Mouse (Mus musculus) adrenal gland, adult 2 months (tissue): ENCODE measurements at regions not wholly inside any gene's neighbourhood (a gene's known extent, or its start where the extent isn't known, plus 50 kb on each side); places are given as distances from the start of the nearest gene placed in this dataset.

Experiments
- DNase-seq: peaks from one replicate; pipeline ENCODE4 v3.0.0; 2021

DNA sequence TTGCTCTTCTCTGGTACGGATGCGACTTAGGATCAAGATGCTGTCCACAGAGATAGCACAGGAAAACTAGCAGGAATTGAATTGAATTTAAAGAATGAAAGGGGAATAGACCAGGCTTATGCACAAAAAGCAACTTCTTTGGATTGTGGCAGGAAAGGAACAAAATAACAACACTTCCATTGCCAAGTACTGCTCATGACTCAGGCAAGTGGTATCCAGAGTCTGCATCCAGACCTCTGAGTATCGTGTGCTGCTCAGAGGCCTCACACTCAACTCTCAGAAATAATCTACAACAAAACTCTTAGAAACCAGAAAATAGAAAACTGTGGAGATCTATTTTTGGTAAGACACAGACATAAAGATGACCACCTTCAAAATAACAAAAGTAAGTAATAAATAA lies 176.1 kb upstream of the Egflam start:
- peak; percentile 24 for DNase-seq

DNA sequence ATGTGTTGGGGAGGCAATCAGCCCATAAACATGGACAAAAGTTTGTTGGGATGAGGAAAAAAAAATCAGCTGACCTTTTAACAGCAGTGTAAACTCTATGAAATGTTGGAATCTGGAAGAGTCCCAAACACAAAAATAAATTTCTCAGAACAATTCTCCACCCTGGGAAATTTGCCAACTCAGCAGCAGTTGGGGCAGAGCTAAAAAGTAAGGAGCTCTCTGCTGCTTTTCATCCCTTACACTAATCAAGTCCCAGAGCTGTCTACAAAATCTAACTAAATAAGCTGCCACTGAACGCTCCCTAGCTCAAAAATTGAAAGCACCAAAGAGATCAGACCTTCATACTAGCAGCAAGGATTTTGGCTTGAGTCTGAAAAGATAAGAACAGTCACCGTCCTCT lies 176.6 kb upstream of the Egflam start:
- peak; percentile 30 for DNase-seq

DNA sequence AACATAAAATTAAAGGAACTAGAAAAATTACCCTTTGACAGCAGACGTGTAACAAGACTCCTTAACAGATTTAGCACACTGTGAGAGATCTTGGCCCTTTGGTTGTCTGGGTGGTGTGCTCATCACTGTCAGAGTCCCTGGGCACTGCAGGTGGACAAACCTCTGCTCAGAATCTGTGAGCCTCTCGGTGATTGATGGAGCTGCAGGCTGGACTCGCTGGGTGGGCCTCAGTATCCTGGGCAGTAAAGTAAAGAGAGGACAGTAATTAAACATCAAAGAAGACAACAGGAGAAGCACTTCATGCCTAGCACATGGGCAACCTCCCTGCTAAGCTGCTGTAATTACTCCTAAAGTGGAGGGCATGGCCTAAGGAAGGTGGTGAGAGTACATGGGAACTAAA lies 180.2 kb upstream of the Egflam start:
- no peak for DNase-seq

DNA sequence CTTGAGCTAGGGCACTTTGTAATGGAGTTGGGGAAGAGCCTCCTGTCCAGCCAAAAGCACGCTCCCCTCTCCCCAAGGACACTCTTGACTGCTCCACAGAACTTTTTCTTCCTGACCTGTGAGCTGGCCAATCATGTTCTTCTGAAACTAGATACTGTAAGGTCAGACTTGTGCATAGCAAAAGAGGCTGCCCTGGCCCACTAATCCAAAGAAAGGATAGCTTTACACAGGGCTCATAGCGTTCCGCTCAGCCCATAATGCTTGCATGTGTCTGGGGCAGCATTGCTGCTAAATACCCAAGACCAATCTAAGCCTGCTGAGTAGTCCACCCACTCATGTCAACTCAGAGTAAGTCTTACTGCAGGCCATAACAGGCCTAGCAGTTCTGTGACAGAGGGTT lies 189.0 kb upstream of the Egflam start:
- no peak for DNase-seq

DNA sequence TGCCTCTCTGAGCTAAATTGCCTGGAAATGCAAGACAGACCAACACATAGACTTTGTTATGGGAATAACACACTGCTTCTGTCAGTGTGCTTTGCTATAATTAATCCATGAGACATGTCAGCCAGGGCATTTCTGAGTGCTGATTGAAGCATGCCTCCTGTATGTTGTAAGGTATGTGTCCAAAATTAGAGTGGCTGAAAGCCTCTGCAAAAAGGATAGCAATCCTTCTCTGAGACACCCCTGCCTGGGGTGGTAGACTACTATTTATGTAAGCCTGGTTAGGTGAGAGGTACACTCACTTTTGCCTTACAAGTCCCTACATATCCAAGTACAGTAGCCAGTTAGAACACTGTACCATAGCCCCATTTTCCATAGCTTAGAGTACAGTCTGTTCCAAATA lies 193.3 kb upstream of the Egflam start:
- no peak for DNase-seq

DNA sequence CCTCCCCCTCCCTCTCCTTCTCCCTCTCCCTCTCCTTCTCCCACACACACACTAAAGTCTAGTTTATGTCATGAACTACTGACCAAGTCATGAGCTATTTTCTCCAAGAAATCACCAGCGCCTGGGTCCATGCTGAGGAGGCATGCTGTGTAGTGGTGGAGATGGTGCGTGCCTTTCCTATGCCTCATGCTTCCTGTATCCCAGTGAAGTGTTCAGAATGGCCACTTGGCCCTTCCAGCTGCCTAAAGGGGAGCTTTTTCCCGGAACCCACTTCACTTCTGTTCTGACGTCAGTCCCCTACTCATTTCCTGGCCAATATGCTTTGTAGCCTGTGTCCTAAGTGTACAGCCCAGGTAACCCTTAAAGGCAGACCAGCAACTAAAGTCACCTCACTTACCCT lies 199.1 kb upstream of the Egflam start:
- no peak for DNase-seq

DNA sequence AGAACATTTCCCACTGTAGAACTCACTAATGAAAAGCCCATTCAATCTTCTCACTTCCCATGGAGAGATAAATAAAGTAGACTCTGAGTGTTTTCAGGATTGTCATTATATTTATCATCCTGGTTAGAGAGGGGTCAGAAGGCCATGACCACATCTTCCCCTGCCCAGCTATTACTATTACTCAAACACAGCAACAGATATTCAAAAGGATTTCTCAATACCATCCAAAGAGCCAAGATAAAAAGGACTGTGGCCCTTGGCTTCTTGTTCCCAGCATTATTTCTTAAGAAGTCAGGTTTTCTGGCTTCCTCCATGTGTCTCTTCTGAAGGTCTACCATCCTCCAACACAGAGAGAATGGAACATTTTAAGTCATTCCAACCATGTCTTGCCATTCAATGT lies 199.6 kb upstream of the Egflam start:
- DNase-seq = no peak

DNA sequence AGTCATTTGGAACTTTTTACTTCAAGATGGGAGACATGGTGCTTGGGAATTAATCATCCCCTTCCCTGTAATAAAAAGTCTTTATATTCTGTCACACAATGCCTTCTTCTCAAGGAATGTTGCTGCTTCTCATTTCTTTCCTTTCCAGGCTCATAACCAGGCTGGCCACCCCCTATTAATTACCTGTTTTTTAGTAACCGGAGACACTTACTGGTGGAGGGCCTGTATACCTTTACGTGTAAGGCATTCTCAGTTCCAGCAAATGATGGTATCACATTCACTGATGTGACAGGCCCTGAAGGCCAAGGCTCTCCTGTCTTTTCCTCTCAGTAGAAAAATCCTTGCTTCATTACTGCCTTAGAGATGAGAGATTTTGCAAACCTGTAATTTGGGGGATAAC lies 203.3 kb upstream of the Egflam start:
- DNase-seq = no peak

DNA sequence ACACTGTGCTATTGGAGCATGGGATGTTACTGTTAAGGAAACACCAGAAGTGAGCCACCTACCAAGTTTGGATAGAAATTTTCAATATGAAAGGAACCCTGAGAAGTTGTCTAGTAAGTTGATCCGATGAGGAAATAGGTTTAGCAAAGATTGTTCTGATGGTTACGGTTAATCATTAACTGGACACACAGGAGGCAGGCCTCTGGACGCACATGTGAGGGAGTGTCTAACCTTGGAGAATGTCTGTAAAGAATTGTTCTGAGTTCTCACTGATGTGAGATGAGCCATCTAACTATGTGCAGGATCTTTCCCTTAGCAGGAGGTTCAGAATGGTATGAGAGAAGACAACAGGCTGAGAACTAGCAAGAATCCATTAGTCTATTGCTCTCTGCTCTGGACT lies 205.8 kb upstream of the Gdnf start:
- no peak for DNase-seq

DNA sequence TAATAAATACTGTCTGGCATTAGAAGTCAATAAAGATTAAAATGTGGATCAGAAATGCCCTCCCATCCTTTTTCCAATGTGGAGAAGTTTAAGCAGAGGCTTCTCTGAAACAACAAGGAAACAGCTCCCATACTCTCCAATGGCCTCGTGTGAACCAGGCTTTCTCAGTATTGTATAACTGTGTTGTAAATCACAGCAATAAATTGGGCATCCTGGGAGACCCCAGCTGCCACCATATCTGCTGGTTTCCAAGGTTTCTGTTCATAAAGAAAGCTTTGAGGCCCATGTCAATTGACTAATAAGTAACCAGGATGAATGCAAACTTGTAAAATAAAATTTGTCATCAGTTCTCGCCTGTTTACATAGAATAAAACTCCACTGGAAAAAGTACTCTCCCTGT lies 192.7 kb upstream of the Gdnf start:
- DNase-seq = no peak

DNA sequence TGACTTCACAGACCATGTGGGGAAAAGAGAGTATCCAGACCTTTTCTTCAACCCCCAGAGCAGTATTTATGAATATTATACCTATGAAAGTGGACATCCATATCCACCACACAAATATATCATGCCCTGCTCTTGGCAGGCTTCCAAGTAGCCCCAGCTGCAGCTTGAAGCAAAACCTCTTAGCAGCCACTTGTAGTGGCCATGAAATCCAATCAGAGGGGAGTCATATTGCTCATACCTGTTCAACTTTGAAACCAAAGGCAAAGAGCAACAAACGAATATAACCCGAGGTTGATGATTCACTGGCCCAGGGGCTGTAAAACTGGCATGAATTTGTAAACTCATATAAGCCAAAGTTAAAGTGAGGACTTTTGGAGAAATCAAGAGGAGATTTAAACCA lies 187.6 kb upstream of the Gdnf start:
- no peak for DNase-seq

DNA sequence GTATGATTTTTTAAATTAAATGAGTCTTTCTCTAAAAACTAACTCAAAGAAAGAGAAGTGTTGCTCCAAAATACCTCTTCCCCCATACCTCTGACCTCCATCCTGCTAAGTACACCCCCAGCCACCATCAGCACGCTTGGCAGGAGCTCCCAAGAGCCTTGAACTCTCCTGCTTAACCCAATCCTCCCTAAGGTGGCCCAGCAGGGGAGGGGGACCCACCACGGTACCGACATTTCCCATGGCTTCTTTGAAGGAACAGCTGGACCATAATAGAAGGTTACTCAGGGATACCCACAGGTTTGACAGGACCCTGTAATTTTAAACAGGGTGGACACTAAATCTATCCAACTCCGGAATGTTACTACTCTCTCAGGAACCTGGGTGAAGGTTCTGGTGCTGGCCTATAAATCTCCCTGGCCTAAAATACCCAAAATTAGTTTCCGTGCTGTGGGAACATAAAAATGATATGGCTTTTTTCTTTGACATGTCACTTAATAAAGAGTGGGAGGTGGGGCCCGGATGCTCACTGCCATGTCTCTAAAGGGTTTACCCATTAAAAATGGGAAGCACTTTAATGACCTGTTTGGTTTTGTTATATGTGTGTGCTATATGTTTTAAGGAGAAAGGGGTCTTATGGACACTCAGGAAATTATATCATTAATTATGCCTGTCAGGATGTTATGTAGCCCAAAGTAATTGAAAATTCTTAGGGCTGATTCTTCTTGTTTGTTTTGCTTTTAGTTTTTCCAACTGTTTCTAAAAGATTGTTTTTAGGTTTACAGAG lies 185.8 kb upstream of the Gdnf start:
- DNase-seq = no peak

DNA sequence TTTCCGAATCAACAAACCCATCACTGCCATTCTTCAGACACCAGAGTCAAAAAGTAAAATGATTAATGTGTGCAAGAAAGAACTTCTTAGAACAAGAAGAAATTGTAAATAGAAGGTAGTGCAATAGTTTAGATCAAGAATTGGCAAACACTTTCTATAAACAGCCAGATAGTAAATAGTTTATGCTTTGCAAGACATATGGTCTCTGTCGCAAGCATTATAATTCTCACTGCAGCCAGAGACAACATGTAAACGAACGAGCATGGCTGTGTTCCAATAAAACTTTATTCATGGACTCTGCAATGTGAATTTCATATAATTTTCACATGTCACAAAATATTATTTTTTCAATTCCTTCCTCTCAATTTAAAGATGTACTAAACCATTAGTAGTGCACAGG lies 180.8 kb upstream of the Gdnf start:
- no peak for DNase-seq

DNA sequence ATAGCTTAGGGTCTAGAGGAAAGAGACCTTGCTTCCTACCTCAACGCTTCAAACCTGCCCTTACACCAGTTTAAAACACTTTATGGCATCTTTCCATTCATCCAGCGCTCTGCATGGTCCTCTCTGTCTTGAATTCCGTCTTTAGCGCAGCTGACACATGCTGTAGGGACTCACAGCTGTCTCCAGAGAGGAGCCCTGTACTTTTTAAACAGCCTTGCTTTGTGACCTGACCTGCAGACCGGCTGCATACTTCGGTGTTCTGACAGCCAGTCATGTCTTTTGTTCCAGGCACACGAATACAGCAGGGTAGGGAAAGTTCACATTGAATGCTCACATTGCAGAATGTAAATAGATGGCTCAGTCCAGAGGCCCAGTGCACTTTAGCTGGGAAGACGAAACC lies 175.4 kb upstream of the Gdnf start:
- DNase-seq = no peak

DNA sequence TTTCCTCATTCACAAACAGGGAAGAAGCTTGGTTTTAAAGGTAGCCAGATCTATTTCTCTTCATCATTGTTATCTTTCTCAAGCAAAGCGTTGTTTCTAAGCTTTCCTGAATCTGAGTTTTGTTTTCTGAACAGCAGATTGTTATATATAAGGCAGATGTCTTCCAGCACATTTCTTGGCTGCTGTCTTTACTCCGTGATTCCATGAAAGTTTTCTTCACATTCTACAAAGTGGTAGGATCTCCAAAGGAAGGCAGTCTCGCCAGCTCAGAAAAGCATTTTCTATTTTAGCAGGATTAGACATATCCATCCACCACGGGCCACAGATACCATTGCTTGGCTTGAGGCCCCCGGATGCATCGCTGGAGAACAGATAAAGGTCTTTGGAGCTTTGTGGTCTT lies 171.2 kb upstream of the Gdnf start:
- no peak for DNase-seq

DNA sequence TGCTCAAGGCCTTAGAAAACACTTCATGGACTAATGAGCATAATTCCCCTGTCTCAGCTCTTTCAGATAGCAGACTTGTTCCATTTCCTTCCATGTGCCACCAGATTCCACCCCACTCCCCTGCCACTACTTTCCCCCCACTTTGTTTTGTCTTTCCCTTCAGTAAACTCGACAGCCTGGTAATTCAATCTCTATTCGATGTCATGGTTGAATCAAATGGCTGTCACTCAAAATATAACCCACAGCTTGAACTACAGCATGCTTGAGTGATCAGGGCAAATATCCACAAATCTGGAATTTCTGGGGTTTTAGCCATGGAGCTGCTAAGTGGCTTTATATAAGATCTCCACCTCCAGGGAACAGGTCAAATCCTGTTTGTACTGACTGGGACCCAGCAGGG lies 168.6 kb upstream of the Gdnf start:
- no peak for DNase-seq

DNA sequence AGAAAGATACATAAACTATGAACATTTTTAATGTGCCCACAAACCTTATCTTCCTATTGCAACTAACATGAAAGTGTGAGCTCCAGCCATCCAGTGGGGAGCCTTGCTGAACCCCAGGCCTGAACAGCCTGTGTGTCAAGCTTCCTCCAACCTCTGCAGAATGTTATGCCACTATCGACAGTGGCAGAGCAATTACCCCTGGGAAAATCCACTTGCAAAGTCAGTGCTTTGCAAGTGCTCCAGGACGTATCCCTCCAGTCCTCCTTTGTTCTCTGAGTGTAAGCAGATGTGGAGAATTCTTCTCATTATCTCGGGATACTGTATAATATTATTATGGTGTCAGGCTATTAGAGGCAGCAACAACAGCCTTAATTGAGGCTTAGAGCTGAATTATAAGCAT lies 159.9 kb upstream of the Gdnf start:
- DNase-seq = no peak

DNA sequence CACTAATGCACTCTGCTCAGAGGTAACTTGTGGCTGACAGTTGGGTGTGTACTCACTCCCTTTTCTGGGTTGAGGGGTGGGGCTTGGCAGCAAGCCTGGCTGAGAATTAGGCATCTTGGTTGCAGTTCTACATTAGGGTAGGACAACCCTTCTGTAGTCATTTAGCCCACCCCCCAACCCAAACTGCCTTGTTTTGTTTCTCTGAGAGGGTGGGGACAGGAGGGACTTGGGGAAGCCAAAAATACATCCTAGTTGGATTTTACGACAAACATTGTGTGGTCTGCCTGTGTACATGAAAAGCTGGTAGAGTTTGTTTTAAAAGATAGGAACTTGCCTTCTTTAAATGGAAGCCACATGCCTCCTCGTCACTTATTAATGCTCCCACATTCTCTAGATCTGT lies 146.8 kb upstream of the Gdnf start:
- DNase-seq = no peak

DNA sequence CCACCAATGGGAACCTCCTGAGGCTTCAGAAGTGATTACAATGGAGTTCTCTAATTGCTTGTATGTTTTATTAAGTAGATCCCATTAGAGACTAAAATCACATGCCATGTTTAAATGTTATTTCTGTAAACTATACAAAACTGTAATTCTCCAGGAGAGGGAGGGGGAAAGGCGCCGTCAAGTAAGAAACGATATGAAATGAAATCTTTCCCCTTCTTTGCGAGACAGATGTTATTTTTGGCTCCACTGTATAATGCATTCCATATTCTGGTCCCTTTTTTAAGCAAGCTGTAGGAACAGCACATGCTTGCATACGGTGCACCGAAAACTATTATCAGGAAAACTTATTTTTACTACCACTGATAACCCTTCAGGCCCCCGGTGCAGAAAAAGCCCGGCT lies 141.0 kb upstream of the Gdnf start:
- no peak for DNase-seq

DNA sequence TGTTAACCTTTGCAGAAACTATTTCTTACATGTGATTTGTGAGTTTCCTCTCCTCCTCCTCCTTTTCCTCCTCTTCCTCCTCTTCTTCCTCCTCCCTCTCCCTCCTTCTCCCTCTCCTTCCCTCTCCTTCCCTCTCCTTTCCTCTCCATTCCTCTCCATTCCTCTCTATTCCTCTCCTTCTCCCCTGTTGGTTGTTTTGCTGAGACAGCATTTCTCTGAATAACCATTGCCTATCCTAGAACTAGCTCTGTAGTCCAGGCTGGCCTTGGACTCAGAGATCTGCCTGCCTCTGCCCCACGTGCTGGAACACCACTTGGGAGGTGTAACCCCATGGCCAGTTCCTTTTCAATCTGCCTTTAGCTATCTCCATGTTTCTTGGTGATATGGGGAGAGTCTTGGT lies 133.7 kb upstream of the Gdnf start:
- no peak for DNase-seq

DNA sequence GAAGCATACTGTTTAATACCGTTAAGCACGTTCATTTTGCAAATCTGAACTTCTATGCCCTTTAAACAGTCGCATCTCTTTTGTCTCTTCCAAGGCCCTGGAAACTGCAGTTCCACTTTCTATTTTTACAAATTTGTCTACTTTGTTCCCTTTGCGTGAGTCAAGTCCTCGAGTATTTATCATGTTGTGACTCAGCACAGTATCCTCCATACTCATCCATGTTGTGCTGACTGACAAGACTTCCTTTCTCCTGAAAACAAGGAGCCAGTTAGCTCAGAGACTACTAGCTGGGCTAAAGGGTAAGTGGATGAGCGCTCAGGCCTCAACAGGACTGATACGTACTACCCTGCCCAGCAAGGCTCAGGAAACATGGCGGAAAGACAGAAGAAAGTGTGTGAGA lies 131.9 kb upstream of the Gdnf start:
- DNase-seq = peak; percentile 32

DNA sequence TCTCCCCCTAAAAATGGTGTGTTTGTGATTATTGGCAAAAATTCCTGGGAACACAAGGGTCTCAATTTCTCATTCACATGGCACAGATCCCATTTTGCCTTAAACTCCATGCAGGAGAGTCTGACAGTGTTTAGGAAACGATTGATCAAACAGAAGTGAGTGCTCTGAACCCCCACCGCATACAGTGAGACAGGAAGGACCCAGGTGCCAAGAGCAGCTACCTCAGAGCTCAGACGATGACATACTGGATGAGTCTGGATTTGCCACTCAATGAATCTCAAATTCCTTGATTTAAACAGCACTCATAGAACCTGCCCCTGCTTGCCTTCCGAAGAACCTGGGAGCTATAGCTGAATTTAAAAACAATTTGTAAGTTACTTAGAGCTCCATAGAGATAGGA lies 129.6 kb upstream of the Gdnf start:
- DNase-seq = no peak

DNA sequence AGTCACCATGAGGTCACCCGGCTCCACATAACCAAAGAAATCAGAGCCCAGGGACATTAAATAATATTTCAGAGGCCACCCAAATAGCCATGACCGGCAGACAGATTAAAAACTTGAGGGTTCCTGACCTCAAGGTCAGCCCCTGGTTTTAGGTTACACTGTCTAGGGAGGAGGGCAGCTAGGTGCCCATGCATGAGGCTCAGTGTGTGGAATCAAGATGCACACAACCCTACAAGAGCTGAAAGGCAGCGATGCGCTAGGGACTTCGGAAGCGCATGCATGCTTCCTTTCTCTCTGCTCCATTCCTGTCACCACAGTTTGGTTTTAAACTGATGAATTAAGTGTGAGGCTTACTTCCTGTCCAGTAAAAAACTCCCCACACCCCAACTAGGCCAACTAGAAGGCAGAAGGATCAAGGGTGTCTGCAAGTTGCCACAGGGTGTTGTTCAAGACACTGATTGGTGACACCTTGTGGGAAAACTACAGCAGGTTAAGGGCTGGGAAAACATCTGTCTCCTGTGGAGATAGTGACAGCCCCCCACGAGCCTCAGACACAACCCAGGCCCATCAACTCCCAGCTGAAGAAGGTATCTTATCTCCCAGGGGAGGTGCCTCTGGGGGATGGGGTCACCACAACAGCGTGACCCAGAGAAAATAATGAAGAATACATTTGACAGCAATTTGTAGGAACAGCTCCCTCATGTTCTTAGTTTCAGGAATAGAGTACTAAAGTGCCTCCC lies 127.2 kb upstream of the Gdnf start:
- no peak for DNase-seq

DNA sequence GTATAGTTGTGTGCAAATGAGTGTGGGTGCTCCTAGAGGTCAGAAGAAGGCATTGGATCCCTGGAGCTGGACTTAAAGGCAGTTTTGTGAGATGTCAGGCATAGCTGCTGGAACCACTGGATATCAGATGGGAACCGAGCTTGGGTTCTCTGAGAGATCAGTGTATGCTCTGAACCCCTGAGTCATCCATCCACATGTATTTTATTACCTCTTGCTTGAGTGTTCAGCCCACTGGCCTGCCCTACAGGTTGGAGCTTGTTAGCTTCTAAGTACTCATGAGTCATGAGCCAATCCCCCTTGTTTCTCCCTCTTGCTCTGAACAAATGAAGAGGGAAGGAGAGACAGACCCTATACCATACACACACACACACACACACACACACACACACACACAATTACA lies 119.4 kb upstream of the Gdnf start:
- no peak for DNase-seq
